Comparison of ENCODE assay signal across 26 mouse cellular contexts in the genomic region with DNA sequence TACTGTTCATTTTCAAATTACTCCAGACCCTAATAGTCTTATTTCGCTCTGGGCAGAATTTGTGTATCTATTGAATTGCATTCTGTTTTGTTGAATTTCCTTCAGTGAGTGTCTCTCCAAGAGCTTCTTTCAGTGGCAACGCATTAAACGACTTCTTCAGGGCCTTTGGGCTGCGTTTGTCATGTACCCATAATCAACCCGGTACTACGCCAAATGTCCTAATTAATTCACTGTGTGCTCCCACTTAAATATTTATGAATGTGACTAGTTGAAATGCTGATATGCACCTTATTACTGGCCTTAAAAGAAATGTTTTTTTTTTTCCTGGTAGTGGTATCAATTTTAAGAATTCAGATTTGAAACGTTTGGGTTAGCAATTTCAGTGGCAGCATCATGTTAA.
DNase-seq lines count a peak whose midpoint lies in the region; ATAC-seq and TF ChIP-seq lines count a peak whose summit lies in the region.
"Had no signal": no experiment of that assay in that cellular context is flagged by ENCODE, and none has a peak within 500 bp of the region (broad histone marks: within the 10 kb centered on the region; RNA-seq: fewer than 3 reads in every experiment).

No protein-coding gene starts in this region.

- no peak overlapping the region for H3K9ac ChIP-seq in forebrain, embryonic 16.5 days (replicated peaks; ENCODE audit: low read depth, low read length)
- H3K9ac ChIP-seq in forebrain, postnatal 0 days: no peak overlapping the region
- H3K9ac ChIP-seq in midbrain, embryonic 16.5 days (ENCODE audit: low read depth, low read length): no peak overlapping the region
- H3K9ac ChIP-seq: embryonic facial prominence, embryonic 13.5 days; heart, embryonic 12.5 days; heart, embryonic 15.5 days had no signal

- H3K36me3 ChIP-seq in forebrain, embryonic 16.5 days (ENCODE audit: control insufficient read depth, insufficient read depth): no peaks in the 10 kb centered on the region
- no peaks in the 10 kb centered on the region for H3K36me3 ChIP-seq in forebrain, postnatal 0 days (ENCODE audit: insufficient read depth)
- no peaks in the 10 kb centered on the region for H3K36me3 ChIP-seq in midbrain, embryonic 16.5 days (ENCODE audit: control insufficient read depth, insufficient read depth, low read length)
- H3K36me3 ChIP-seq in midbrain, embryonic 10.5 days: no peaks in the 10 kb centered on the region
- H3K36me3 ChIP-seq: embryonic facial prominence, embryonic 10.5 days; embryonic facial prominence, embryonic 13.5 days; heart, embryonic 12.5 days; heart, embryonic 15.5 days; hindbrain, embryonic 10.5 days; hindbrain, embryonic 13.5 days had no signal

- H3K9me3 ChIP-seq in forebrain, embryonic 16.5 days (ENCODE audit: control insufficient read depth, low read length): no peaks in the 10 kb centered on the region
- H3K9me3 ChIP-seq in forebrain, postnatal 0 days (ENCODE audit: low read length): no peaks in the 10 kb centered on the region
- H3K9me3 ChIP-seq in midbrain, embryonic 16.5 days (replicated peaks; ENCODE audit: control insufficient read depth, low read length, poor library complexity, severe bottlenecking): no peaks in the 10 kb centered on the region
- H3K9me3 ChIP-seq in midbrain, embryonic 10.5 days (replicated peaks): no peaks in the 10 kb centered on the region
- H3K9me3 ChIP-seq: embryonic facial prominence, embryonic 10.5 days; embryonic facial prominence, embryonic 13.5 days; heart, embryonic 12.5 days; heart, embryonic 15.5 days; hindbrain, embryonic 10.5 days; hindbrain, embryonic 13.5 days had no signal

- 8% methylated on average over 7 of the region's 7 CpGs for WGBS in forebrain, embryonic 16.5 days
- 16% methylated on average over 7 of the region's 7 CpGs for WGBS in forebrain, postnatal 0 days
- WGBS in midbrain, embryonic 16.5 days: 21% methylated on average over 7 of the region's 7 CpGs
- WGBS in midbrain, embryonic 10.5 days: 77% methylated on average over 7 of the region's 7 CpGs

- no peak overlapping the region for H3K4me3 ChIP-seq in forebrain, embryonic 16.5 days (replicated peaks; ENCODE audit: low read length)
- no peak overlapping the region for H3K4me3 ChIP-seq in forebrain, postnatal 0 days (ENCODE audit: low read depth, low read length)
- no peak overlapping the region for H3K4me3 ChIP-seq in midbrain, embryonic 16.5 days (ENCODE audit: low read depth, low read length)
- H3K4me3 ChIP-seq in midbrain, embryonic 10.5 days: no peak overlapping the region
- H3K4me3 ChIP-seq: embryonic facial prominence, embryonic 10.5 days; embryonic facial prominence, embryonic 13.5 days; erythroblast, embryonic 14.5 days; heart, embryonic 12.5 days; heart, embryonic 15.5 days; hindbrain, embryonic 10.5 days; hindbrain, embryonic 13.5 days had no signal

- no peak for TF ChIP-seq CTCF in forebrain, postnatal 0 days (IDR thresholded peaks at IDR 0.05; ENCODE audit: low read depth)
- no peak for TF ChIP-seq CTCF in brain, embryonic 14.5 days (IDR thresholded peaks at IDR 0.05; ENCODE audit: borderline replicate concordance, extremely low read depth, insufficient read depth, insufficient read length)

- no peak overlapping the region for H3K27ac ChIP-seq in forebrain, embryonic 16.5 days (ENCODE audit: low read length)
- H3K27ac ChIP-seq in forebrain, postnatal 0 days (ENCODE audit: low read depth, low read length): no peak overlapping the region
- no peak overlapping the region for H3K27ac ChIP-seq in midbrain, embryonic 16.5 days (ENCODE audit: low read length)
- no peak overlapping the region for H3K27ac ChIP-seq in midbrain, embryonic 10.5 days (replicated peaks)
- H3K27ac ChIP-seq: embryonic facial prominence, embryonic 10.5 days; embryonic facial prominence, embryonic 13.5 days; heart, embryonic 15.5 days; hindbrain, embryonic 10.5 days had no signal

- peaks cover 18% of the 10 kb centered on the region for H3K4me1 ChIP-seq in forebrain, embryonic 16.5 days (replicated peaks; ENCODE audit: control insufficient read depth, insufficient read depth, low read length)
- H3K4me1 ChIP-seq in forebrain, postnatal 0 days (ENCODE audit: insufficient read depth): no peaks in the 10 kb centered on the region
- peaks cover 8% of the 10 kb centered on the region; the same call in 1 of the 2 replicates for H3K4me1 ChIP-seq in midbrain, embryonic 16.5 days (ENCODE audit: control insufficient read depth, insufficient read depth, low read length)
- 0 out of 2 replicates have a peak, but pooled peaks cover 2% of the 10 kb centered on the region for H3K4me1 ChIP-seq in midbrain, embryonic 10.5 days
- H3K4me1 ChIP-seq: embryonic facial prominence, embryonic 13.5 days; heart, embryonic 15.5 days; hindbrain, embryonic 10.5 days had no signal

- DNase-seq in forebrain, postnatal 0 days: no peak
- DNase-seq in midbrain, embryonic 10.5 days (ENCODE audit: low spot score): no peak
- peak; percentile 83 for DNase-seq in brain, embryonic 14.5 days (ENCODE audit: low read depth)
- DNase-seq in right cerebral cortex, adult 2 months (ENCODE audit: low spot score in 2 of 2): no peak
- DNase-seq: adrenal gland, adult 2 months; adrenal gland, postnatal 14 days; cerebellum, adult 11-12 months; cerebellum, adult 8-10 months; cerebellum, postnatal 10 days; cerebellum, postnatal 36 days; embryo, embryonic 11 days; gastrocnemius, postnatal 25 days; heart, adult 18-20 months; heart, postnatal 10 days; heart, postnatal 36 days had no signal

- ATAC-seq in forebrain, embryonic 16.5 days: peak; percentile 68
- no peak for ATAC-seq in forebrain, postnatal 0 days
- peak; percentile 32; the same call in 1 of the 2 replicates for ATAC-seq in midbrain, embryonic 16.5 days
- ATAC-seq: CD4-positive, CD25-positive, alpha-beta regulatory T cell, adult 4 months; hindbrain, embryonic 16.5 days had no signal

- no peaks in the 10 kb centered on the region for H3K27me3 ChIP-seq in forebrain, embryonic 16.5 days (replicated peaks; ENCODE audit: control insufficient read depth, insufficient read depth, low read length)
- H3K27me3 ChIP-seq in forebrain, postnatal 0 days (ENCODE audit: insufficient read depth, low read length): no peaks in the 10 kb centered on the region
- no peaks in the 10 kb centered on the region for H3K27me3 ChIP-seq in midbrain, embryonic 16.5 days (ENCODE audit: control insufficient read depth, insufficient read depth, low read depth, low read length)
- H3K27me3 ChIP-seq in midbrain, embryonic 10.5 days (ENCODE audit: low read depth, poor library complexity, severe bottlenecking): no peaks in the 10 kb centered on the region
- H3K27me3 ChIP-seq: embryonic facial prominence, embryonic 13.5 days; heart, embryonic 12.5 days; heart, embryonic 15.5 days; hindbrain, embryonic 13.5 days had no signal

- H3K4me2 ChIP-seq in forebrain, embryonic 16.5 days (ENCODE audit: low read length): no peak overlapping the region
- no peak overlapping the region for H3K4me2 ChIP-seq in forebrain, postnatal 0 days (ENCODE audit: low read depth)
- H3K4me2 ChIP-seq in midbrain, embryonic 16.5 days (ENCODE audit: low read length): no peak overlapping the region
- H3K4me2 ChIP-seq: embryonic facial prominence, embryonic 13.5 days; heart, embryonic 12.5 days; heart, embryonic 15.5 days; hindbrain, embryonic 13.5 days had no signal

- no peak for TF ChIP-seq POLR2A in brain, embryonic 14.5 days (IDR thresholded peaks at IDR 0.05; ENCODE audit: borderline replicate concordance, extremely low read depth, insufficient read depth, insufficient read length, poor library complexity, severe bottlenecking)
